Mouse (Mus musculus) spleen, embryonic (tissue): ENCODE results near the gene Numa1.

ENCODE experiments used
- CTCF ChIA-PET: fragments of 350-600 bp; sonication (Branson Sonifier 250); formaldehyde crosslinking; loops from one replicate; lab custom pipeline; 2022; lab: Charles Lee

Gene Numa1

DNA sequence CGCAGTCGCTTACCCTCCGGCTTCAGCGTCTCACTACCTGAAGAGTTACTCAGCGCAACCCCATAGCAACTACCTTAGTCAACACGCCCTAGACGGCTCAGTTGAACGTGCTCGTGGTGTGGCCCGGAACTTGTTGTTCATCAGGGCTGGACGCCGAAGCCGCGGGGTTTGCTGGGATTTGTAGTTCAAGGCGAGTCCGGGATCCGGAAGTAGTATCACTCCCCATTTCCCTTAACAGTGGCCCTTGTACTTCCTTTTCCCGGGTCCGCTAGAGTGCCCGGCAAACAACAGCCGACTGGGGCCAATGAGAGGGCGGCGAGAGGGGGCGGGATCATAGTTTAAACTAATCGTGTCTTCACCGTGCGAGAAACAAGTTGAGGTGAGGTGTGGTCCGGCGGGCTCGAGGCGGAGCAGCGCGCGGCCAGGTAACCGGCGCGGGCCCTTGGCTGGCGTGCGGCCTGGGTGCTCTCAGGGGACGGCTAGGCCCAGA lies at the start of gene Numa1, which contains the start of gene Lrrc51:
Gene Numa1 (plus strand): TSS at position 361 of the 490 bp plus-strand sequence.
Gene Lrrc51 (minus strand): TSS at position 145 of the 490 bp plus-strand sequence.
- CTCF ChIA-PET, result interaction anchor here (0.5 kb wide), 1 partner anchor 87 kb away, joined by 6 read pairs; no protein-coding TSS in a partner anchor

DNA sequence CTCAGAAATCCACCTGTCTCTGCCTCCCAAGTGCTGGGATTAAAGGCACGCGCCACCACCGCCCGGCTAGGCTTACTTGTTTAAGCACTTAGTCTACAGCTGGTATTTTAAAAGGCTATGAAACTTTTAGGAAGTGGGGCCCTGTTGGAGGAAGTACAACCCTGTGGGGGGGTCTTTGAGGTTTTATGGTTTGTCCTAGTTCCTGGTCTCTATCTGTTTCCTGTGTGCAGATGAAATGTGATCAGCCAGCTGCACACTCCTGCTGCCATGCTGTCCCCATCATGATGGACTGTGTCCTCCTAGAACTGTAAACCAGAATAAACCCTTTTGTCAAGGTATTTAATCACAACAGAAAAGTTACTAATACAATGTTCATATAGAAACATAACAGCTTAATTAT lies 49.8 kb upstream of the Numa1 start:
- CTCF ChIA-PET, result interaction anchor here (0.5 kb wide), 1 partner anchor 103 kb away, joined by 3 read pairs; no protein-coding TSS in a partner anchor

DNA sequence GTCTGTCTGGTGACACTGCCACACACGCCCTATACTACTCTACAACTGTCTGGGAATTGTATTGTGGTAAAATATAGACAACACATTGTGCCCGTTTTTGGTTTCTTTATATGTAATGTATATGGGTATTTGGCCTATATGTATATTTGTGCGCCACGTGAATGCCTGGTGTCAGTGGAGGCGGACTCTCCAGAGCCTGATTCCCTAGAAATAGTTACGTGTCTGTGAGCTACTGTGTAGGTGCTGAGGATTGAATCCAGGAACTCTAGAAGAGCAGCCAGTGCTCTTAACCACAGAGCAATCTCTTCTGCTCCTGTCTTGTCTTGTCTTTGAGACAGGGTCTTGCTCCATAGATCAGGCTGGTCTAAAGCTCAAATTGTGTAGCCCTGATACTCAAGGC lies 47.6 kb upstream of the Numa1 start:
- CTCF ChIA-PET, result no interaction called here

DNA sequence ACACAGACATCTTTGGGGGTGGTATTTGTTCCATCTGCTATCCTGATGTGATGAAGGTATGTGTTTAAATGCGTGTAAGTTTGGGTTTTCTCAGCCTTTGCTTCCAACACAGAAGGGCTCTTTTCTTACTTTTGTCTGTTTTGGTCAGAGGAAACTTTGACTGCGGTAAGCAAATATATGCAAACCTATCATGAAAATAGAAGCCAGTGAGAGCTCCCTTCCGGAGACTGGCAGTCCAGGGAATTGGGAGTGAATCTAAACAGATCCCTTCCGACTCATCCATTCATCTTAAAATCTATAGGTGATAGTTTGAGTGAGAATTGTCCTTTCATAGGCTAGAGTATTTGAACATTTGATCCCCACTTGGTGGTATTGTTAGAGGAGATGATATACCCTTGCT lies 45.5 kb upstream of the Numa1 start:
- CTCF ChIA-PET, result interaction anchor here (0.6 kb wide), 1 partner anchor 67 kb away, joined by 3 read pairs; no protein-coding TSS in a partner anchor

DNA sequence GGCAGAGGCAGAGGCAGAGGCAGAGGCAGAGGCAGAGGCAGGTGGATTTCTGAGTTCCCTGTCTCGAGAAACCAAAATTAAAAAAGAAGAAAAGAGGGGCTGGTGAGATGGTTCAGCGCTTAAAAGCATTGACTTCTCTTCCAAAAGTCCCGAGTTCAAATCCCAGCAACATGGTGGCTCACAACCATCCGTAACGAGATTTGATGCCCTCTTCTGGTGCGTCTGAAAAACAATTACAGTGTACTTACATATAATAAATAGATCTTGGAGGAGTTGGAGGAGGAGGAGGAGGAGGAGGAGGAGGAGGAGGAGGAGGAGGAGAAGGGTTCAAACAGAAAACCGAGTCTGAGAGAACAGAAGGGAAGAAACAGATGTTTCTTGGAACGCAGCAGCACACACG lies 38.2 kb upstream of the Numa1 start:
- CTCF ChIA-PET, result no interaction called here

DNA sequence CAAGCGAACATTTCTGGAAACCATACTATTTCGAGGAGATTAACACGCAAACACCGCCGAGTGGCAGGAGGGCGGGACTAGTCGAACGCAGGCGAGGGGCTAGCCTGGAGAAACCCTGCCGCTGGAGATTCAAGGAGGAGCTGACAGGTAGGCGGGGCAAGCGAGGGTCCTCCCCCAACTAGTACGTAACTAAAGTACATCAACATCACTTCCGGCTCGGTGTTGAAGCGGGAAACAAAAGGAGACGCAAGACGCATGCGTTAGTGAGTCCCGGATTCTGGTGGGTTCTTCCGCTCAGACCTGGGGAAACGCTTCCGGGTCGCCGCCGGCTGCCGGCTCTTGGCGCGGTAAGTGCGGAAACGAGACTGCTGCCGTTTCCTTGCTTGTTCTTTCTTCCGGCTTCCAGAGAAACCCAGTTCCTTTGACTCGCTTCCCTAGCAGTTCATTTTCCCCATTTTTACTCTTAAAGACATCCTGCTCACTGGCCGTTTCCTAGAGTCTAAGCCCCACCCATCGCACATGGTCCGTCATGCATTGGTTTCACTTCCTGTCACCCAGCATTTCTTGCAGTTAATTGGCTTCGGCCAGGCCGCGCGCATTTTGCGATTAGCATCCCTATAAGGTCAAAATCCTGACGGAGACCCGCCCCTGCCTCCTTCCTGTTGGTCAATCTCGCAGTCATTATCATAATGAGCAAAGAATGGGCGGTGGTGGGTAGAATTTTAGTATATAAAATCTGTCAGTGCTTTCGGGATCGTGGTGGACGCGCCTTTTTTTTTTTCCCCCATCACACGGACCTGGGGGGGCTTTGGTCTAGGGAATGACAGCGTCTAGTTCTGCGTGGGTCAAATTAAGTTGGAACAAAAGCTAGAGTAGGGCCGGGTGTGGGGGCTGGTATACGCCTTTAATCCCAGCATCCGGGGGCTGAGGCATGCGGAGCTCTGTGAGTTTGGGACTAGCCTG lies 37.5 kb upstream of the Numa1 start:
- CTCF ChIA-PET, result interaction anchor here (0.6 kb wide), 1 partner anchor 34 kb away, joined by 16 read pairs; no protein-coding TSS in a partner anchor

DNA sequence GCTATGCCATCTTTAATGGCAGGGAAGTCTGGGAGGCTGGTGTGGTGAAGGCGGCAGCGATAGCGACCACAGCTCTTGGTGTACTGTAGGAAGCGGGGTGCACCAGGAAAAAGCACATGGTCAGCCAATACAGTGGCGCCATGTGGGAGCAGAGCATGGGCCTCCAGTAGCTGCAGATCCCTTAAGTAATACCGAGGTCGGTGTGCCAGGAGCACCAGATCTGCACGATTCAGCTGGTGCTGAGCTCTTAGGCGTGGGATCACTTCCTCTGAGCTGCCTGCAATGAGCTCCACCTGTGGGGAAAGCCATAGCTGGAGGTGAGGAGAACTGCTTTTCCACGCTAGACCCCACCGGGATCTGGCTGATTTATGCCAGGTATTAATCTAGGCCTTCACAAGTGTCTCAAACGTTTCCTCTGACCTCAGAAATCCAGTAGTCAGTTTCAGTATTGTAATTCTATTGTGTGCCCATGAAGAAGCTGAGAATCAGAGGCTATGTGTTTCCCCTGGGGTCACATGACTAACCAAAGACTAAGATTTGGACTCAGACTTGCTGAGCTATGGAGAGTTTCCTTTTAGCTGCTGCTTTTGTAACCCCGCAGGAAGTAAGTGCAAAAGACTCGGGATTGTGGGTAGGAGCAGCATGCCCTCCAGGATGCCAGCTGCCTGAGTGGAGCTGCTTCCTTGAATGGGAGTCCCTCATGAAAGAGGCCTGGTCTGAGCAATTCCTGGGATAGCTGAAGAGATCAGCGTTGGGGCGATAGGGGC lies 33.4 kb upstream of the Numa1 start:
- CTCF ChIA-PET, result interaction anchor here (0.5 kb wide), 1 partner anchor 378 kb away, joined by 3 read pairs; no protein-coding TSS in a partner anchor

DNA sequence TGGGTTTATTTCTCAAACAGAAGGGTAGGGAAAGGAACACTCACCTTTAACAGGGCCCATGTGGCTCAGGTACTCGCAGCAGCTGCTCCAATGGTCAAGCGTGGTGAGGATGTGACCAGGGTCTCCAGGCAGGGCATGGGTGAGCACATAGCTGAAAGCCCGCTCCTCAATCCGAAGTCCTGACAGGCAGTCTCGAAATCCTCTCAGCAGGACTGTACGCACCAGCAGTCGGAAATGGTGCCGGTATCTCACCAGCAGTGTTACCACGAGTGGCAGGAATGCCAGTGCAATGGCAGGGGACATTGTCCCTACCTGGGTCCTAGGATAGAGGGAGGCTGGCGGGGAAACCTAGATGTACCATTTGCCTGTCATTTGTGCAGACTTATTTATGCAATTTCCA lies 31.9 kb upstream of the Numa1 start:
- CTCF ChIA-PET, result interaction anchor here (0.6 kb wide), 1 partner anchor 44 kb away, joined by 3 read pairs; no protein-coding TSS in a partner anchor

DNA sequence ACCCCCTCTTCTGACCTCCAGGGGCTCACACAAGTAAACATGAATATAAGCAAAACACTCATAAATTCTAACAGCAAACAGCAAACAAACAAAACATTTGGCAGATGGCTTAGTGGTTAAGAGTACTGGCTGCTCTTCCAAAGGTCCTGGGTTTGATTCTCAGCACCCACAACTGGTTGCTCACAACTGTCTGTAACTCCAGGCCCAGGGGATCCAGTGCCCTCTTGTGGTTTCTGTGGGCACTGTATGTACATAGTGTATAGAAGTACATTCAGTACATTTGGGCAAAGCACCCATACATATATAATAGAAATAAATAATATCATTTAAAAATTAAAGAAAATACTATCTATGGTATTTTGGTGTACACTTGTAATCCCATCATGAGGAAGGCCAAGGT lies 31.1 kb upstream of the Numa1 start:
- CTCF ChIA-PET, result no interaction called here

DNA sequence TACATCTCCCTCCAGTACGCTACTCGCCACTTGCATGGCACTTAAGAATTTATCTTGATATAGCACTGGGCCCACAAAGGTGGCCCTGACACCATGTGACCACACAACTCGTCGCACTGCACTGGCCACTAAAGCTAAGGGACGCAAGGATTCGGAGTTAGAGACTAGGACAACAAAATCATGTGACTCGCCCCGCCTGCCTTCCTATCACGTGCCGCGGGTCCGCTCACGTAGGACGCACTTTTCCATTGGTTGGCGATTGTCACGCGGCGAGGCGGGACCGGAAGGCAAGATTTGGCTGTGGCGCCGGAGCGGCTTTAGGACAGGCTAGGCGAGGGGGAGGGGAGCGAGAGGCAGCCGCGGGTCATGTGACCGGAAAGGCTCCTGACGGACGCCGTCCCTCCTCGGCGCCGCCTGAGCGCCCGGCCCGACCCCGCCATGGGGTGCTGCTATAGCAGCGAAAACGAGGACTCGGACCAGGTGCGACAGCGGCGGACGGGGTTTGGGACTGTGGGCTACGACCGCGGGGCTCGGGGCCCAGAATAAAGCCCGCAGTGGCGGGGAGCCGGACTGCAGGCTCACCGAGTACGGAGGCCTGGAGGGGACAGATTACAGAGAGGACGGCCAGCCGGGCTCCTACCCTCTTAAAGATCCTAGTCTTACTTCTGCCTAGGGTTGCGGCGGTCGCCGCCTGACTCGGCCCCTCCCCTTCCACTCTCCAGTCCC lies 28.2 kb upstream of the Numa1 start, which contains the start of gene Lamtor1:
Gene Lamtor1 (plus strand): TSS at position 344 of the 726 bp plus-strand sequence.
- CTCF ChIA-PET, result no interaction called here

DNA sequence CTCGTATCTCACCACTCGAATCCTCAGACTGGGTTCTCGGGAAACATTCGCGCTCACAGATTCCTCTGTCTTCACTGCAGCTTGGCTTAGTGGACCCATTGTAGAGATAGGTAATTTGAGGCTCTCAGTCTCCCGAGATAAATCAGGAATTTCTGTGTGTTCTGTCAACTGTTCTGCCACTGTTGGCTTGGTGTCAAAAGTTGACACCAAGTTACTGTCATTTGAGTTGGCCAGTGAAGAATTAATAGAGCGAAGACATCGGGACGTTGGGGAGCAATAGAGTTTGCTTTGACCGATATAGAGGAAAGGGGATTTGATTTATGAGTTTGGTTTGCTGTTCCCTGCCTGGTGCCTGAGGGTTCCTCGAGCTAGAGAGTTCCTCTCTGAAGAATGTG lies 27.6 kb upstream of the Numa1 start, which contains the start of gene Tomt:
Gene Tomt (minus strand): TSS at position 73 of the 395 bp plus-strand sequence.
- CTCF ChIA-PET, result no interaction called here

DNA sequence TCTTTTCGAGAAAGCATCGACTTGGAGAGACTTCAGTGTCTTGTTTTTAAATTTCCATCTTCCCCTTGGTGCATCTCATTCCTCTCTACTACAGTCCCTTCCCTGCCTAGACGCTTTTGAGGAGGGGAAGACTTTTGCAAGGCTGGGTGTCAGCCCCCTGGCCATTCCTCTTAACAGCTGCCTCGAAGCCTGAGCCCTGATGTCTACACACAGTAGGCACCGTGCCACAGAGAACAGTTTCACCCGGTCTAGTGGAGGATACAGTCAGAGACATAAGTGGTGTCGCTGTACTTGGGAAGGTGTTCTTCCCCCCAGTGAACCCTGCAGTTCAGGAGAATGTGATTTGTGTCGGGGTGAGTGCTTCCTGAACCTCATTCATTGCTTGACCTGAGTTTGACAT lies 27.2 kb upstream of the Numa1 start:
- CTCF ChIA-PET, result no interaction called here

DNA sequence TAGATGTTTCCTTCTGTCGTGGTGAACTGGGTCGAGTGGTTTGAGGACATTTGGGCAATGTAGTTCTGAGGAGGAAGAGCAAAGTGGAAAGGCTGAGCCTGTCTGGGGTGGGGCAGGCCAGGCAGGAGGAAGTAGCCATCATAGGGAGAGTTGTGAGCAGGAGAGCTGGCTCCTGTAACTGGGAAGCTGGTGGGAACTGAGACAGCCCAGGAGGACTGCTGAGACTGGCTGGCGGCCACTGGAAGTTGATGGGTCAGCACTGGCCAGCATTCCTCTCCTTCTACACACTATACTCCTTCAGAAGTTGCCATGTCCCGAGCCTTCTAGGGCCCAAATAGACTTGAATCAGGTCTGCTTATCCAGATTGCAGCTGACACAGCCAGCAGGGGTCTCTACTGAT lies 25.5 kb upstream of the Numa1 start:
- CTCF ChIA-PET, result no interaction called here

DNA sequence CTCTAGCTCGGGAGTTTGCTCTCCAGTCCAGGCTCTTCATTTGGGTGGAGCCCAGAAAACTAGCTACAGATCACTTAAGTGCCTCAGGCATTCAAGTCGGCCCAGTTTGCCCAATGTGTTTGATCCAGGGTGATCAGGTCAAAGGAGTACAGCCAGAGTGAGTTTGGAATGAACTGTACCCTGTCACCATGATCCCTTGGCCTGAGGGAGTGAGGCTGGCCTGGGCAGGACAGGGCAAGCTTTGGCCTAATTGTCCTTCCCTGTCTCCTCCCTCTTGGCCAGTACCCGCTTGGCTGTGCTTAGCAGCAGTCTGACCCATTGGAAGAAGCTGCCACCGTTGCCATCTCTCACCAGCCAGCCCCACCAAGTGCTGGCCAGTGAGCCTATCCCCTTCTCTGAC lies 23.8 kb upstream of the Numa1 start:
- CTCF ChIA-PET, result no interaction called here

DNA sequence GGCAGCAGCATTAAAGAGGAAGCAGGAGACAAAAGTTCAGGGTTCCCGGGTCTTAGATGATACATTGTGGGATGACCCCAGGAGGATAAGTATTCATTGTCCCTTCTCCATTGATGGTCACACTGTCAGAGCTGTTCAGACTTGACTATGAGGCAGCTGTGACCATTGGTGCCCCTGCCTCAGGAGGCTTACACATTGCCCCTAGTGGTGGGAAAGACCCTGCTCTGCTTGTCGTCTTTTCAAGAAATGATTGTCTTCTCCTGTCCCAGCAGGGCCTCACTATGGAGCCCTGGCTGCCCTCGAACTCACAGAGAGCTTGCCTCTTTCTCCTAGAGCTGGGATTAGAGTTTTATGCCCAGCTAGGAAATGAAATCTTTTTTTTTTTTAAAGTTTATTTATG lies 21.9 kb upstream of the Numa1 start:
- CTCF ChIA-PET, result no interaction called here

DNA sequence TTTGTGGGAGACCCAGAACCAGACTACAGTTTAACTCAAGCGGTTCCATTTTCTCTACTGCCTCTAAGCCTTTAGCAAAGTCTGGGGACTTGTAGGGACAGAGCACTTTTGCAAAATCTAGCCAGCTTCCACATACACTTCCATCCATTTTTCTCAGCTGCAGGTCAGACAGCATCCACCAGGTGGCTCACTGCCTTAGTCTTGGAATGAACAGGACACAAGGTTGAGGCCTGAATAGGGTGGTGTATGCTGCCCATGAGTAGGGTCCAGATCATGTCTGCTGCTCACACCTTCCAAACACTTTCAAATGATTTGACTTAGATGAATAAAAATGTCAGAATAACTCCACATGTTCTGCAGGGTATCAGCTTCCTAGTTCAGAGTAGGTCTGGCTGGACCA lies 15.8 kb upstream of the Numa1 start:
- CTCF ChIA-PET, result interaction anchor here (0.6 kb wide), 1 partner anchor 76 kb away, joined by 3 read pairs; no protein-coding TSS in a partner anchor

DNA sequence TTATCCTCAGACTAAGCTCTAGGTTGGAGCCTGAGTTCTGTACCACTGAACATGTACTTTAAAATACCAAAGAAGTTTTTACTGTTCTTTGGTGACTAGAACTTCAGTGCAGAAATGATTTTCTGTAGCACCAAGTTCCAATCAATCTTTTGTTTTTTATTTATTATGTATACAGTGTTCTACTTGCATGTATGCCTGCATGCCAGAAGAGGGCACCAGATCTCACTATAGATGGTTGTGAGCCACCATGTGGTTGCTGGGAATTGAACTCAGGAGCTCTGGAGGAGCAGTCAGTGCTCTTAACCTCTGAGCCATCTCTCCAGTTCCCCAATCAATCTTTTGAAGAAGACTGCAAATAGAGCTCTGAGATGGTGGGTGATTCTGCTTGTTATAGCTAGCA lies 8.0 kb upstream of the Numa1 start:
- CTCF ChIA-PET, result interaction anchor here (0.6 kb wide), 1 partner anchor 182 kb away, joined by 5 read pairs; no protein-coding TSS in a partner anchor

DNA sequence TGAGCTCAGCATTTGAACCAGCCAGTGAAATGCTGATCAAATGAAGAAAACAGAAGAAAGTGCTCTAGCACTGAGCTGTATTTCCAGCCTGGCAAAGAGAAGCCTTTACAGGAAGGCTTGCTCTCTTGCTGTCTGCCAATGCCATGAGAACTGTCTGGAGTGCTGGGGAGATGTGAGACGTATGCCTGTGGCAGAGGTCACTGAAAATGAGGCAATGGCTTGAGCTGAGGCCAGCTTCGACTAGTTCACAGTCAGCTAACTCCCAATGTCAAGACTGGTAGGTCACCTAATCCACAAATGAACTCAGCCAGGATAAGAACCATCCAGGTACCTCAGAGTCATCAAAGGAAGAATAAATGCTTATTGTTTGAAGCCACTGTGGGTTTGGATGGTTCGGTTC lies 5.8 kb upstream of the Numa1 start:
- CTCF ChIA-PET, result no interaction called here

DNA sequence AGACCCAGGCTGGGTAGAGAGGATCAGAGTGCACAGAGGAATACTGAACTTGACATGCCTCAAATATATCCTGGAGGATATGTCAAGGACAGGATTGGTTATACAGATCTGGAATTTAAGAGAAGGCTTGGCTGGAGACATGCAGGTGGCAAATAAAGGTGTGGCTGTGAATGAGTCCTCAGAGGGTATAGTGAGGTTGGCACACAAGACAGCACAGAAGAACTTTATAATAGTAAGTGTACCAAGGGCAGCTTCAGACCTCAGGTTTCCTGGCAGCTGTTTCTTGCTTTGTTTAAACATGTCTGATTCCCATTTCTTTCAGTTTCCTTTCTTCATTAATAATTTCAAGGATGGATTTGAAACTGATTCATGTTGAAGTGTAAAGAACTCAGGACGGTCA lies 1.4 kb upstream of the Numa1 start:
- CTCF ChIA-PET, result interaction anchor here (0.7 kb wide), 1 partner anchor 633 kb away, joined by 3 read pairs; the partner anchor contains the start of gene Trim21

DNA sequence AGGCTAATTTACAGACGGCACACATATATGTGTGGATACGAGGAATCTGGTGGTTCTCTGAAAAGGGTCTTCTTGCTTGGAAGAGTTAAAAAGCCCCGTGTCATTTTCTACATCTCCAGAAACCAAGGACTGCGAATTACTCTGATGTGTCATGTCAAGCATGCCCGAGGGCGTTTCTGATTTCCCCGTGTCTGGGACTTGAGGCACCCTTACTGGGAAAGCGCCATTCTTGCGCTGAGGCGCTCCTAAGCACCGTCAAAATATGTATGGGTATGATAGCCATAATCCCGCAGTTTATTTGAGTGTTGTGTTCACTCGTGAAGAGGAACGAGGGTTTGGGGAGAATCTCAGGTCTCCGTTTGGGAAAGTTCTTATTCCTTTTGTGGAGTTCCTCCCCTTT lies 611 bp upstream of the Numa1 start:
- CTCF ChIA-PET, result no interaction called here

DNA sequence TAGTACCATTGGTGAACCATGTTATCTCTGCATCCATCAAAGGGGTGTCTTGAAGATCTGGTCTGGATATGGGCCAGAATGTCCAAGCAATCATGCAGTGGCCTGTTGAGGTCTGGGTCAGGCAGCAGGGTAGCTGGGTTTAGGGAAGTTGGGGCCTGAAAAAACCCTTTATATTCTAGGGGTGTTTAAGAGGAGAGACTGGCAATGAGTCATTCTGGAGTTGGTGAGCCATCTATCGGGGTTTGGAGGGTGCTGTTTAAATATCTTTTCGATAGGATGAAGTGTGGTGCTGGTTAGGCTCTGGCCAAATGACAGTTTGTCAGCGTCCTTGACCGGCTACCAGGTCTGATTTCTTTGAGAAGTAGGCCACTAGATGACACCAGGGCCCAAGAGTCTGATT lies 2.0 kb downstream of the Numa1 start:
- CTCF ChIA-PET, result no interaction called here
